Mouse (Mus musculus) megakaryocyte, embryonic 14.5 days (primary cell): Measurements from ENCODE around the gene Donson. TPM values are rescaled to one million over a fixed set of nuclear protein-coding genes. Genes with fewer than 3 reads are reported as not detected.

Experiments
- H3K27me3 ChIP-seq: replicated peaks from 2 replicates; pipeline ENCODE3; 2012; ENCODE audit warnings: inconsistent platforms
- H3K36me3 ChIP-seq: replicated peaks from 2 replicates; pipeline ENCODE3; 2012; ENCODE audit warnings: low read length, inconsistent platforms, mixed read lengths
- H3K4me1 ChIP-seq: 2 replicates; pipeline ENCODE4 v1.6.1; 2012; ENCODE audit warnings: inconsistent platforms
- H3K4me3 ChIP-seq: replicated peaks from 2 replicates; pipeline ENCODE3; 2012; ENCODE audit warnings: moderate library complexity, mild to moderate bottlenecking, inconsistent platforms
- H3K9me3 ChIP-seq: 2 replicates; pipeline ENCODE4 v1.6.1; 2012; ENCODE audit warnings: inconsistent platforms
- FLI1 ChIP-seq: IDR thresholded peaks from 2 replicates; pipeline ENCODE4 v1.6.1; 2012; ENCODE audit warnings: low read length, inconsistent platforms, mixed read lengths
- GATA1 ChIP-seq: IDR thresholded peaks from 3 replicates; pipeline ENCODE4 v1.6.1; 2012; ENCODE audit warnings: mixed read lengths, low read length, inconsistent platforms, borderline replicate concordance
- polyA plus RNA-seq: library from polyadenylated mRNA; stranded (reverse); fragments of >175 nt; gene quantifications from 2 replicates; pipeline ENCODE4 v1.2.3, GENCODE M21; 2012; ENCODE audit warnings: low replicate concordance; ENCODE audit not compliant: insufficient read depth

The Donson gene
- polyA plus RNA-seq, 1 experiment: 4.6 TPM

DNA sequence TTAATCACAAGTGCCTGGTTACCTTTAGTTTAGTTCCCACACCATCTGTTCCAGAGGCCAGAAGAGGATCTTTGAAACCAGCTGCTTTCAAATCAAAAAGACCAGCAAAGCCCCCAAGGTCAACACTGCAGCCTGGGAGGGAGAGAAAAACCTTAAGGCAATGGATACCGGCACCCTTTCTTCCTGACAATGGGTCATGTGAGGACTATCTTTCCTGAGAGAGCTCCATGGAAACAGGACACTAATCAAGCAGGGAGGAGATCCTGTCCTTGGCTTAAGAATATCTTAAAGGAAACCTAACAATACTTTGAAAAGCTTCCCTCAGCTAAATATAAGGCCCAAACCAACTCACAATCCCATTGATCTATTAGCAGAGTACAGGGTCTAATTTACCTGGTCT is 58.0 kb downstream of the Donson start:
- H3K9me3 ChIP-seq: no peaks in the 10 kb centered on the region
- H3K4me3 ChIP-seq: no peak overlapping the region
- H3K27me3 ChIP-seq: no peaks in the 10 kb centered on the region
- H3K36me3 ChIP-seq: peaks cover 89% of the 10 kb centered on the region
- TF ChIP-seq FLI1 (no peak), GATA1 (no peak)
- peaks cover 27% of the 10 kb centered on the region for H3K4me1 ChIP-seq

DNA sequence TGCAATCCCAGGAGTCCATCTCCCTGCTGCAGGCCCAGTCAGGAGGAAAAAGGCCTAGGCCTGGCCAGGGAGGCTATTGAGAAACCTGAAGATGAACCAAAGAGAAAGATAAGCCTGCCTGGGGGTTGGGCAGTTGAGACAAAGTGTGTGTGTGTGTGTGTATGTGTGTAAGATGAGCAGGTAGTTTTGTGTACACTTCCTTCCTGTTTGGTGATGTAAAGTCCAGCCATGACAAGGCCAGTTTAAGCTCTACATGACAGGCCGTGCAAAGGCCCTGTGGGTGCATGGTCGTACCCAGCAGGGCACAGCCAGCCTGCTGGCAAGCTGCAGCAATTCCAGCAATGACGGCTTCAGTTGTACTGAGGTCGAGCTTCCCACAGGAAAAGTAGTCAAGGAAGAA is 58.8 kb downstream of the Donson start:
- peaks cover 89% of the 10 kb centered on the region for H3K36me3 ChIP-seq
- TF ChIP-seq FLI1: no peak
- no peak for TF ChIP-seq GATA1
- H3K4me1 ChIP-seq: peaks cover 24% of the 10 kb centered on the region
- no peaks in the 10 kb centered on the region for H3K9me3 ChIP-seq
- H3K4me3 ChIP-seq: no peak overlapping the region
- no peaks in the 10 kb centered on the region for H3K27me3 ChIP-seq

DNA sequence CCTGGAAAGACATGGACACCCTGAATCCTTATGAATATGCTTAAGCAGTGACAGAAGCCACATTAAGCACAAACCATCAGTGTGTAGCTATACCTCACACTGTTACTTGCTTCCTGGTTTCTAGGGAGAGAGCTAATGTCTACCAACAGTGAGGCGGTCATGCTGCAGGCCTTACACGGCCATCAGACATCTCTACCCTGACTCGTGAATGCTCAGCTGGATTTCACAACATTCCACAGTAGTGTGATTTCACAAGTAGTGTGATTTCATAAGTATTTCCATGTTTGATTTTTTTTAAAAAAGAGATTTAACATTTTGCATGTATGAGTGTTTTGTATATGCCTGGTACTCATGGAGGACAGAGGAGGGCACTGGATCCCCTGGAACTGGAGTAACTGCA is 59.9 kb downstream of the Donson start:
- Histone ChIP-seq H3K27me3 (no peaks in the 10 kb centered on the region), H3K4me1 (peaks cover 22% of the 10 kb centered on the region), H3K9me3 (no peaks in the 10 kb centered on the region), H3K4me3 (no peak overlapping the region), H3K36me3 (peaks cover 94% of the 10 kb centered on the region)
- TF ChIP-seq GATA1: no peak
- no peak for TF ChIP-seq FLI1

DNA sequence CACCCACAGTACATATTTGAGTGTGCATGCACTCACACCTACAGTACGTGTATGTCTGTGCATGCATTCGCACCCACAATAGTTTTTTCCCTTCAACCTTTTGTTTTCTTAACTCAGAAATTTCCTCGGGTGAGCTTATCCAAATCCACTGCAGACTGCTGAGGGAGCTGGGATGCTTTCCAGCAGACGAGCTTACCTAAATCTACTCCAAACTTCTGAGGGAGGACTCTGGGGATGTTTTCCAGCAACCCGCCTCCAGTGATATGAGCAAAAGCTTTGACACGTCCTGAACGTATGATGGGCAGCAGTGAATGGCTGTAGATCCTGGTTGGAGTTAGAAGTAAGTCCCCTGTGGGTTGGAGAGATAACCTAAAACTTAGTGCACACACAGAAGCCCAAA is 60.7 kb downstream of the Donson start:
- peaks cover 94% of the 10 kb centered on the region for H3K36me3 ChIP-seq
- TF ChIP-seq FLI1 (no peak), GATA1 (no peak)

More for the DNA sequence above, 60.7 kb downstream of the Donson start:
- Histone ChIP-seq H3K27me3 (no peaks in the 10 kb centered on the region), H3K4me3 (no peak overlapping the region), H3K9me3 (no peaks in the 10 kb centered on the region), H3K4me1 (peaks cover 21% of the 10 kb centered on the region)

Other genes starting within 250 kb of the Donson start
- 3.8 TPM in 2 replicates for gene Ifnar1, start 203.5 kb downstream of the Donson start, polyA plus RNA-seq
- 12.5 and 13.8 TPM in 2 replicates for gene Ifngr2, start 141.7 kb downstream of the Donson start, polyA plus RNA-seq
- gene Tmem50b, start 91.0 kb downstream of the Donson start, polyA plus RNA-seq: 2.6 TPM in 1 of 2 replicates, not detected in the other
- 0.92 and 3.9 TPM in 2 replicates for gene Dnajc28, start 69.7 kb downstream of the Donson start, polyA plus RNA-seq
- 26.0 and 173 TPM in 2 replicates for gene Gart, start 41.8 kb downstream of the Donson start, polyA plus RNA-seq
- 31.9 and 42.5 TPM in 2 replicates for gene Son, start 41.3 kb downstream of the Donson start, polyA plus RNA-seq
- gene Cryzl1, start 40.2 kb upstream of the Donson start, polyA plus RNA-seq: 9.9 TPM in 1 of 2 replicates, not detected in the other
- gene Itsn1, start 40.5 kb upstream of the Donson start, polyA plus RNA-seq: 24.6 and 49.2 TPM in 2 replicates